Mouse (Mus musculus): ENCODE data around the gene Olfr1036.
"Not testable (repeated sequence)": the region's sequence is repeated elsewhere in the genome, so short reads cannot be mapped to it uniquely, and the experiment has no call there.

Gene Olfr1036

GRCm38 (mm10) chr2:86073692-86074091, at the start of gene Olfr1036:
Gene Olfr1036 (plus strand): TSS chr2:86073992.
- in situ Hi-C loops (cut with MboI, MseI): not testable (repeated sequence)

DNA sequence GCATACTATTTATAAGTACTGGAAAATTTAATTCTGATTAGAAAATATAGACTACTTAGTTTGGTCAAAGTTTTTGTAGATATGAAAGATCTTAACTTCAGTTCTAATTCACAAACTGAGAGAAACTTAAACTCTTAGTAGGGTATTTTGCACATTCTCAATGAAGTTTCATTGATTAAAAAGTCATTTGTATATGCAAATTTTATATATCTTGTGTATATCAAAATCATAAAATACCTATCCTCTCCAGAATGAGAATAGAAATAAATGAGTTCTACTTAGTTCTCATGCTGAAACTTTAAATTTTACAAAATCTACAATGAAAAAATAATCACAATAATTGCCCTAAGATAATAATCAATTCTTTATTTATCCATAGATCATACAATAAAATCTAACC, 28.2 kb upstream of the Olfr1036 start, which contains the start of gene Olfr1034:
Olfr1034 (plus strand) TSS at position 301 of the 400 bp plus-strand sequence.
- in situ Hi-C loops (cut with MboI, MseI): no loop called here

DNA sequence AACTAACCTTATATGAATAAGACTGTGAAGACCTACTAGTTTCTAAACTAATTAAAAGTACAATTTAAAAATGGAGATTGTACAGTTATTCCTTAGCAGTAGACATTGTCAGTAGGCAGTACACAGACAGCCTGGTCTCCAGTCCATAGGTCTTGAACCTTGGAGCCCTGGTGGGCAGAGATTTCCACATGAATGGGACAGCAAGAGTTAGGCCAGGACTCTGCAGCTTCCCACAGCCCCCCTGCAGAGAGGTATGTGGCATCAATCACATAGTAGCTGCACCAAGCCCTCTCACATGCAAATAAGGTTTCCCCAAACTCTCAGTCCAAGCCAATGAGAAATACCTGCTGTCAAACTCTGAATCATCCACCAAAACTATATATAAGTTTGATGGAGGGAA, 23.0 kb upstream of the Olfr1036 start:
- in situ Hi-C loops (cut with MboI, MseI): not testable (repeated sequence)

GRCm38 (mm10) chr2:86063766-86064165, 10.0 kb upstream of the Olfr1036 start:
- in situ Hi-C loops (cut with MboI, MseI): not testable (repeated sequence)

DNA sequence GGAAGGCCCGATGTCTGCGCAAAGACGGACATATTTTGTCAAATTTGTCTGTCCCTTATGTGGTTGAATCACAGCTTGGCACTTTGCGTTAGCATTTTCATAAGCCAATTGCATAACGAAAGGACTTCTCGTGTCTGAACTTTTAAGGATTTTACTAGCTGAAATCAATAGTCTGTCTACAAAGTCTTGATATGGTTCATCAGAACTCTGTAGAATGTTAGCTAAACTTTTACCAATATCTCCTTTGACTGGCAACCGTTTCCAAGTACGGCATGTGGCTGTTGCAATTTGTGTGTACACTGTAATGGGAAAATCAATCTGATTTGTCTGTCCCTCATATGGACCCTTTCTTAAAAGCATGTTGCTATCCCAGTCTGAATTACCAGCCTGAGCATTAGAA, 3.6 kb upstream of the Olfr1036 start:
- in situ Hi-C loops (cut with MboI, MseI): no loop called here

DNA sequence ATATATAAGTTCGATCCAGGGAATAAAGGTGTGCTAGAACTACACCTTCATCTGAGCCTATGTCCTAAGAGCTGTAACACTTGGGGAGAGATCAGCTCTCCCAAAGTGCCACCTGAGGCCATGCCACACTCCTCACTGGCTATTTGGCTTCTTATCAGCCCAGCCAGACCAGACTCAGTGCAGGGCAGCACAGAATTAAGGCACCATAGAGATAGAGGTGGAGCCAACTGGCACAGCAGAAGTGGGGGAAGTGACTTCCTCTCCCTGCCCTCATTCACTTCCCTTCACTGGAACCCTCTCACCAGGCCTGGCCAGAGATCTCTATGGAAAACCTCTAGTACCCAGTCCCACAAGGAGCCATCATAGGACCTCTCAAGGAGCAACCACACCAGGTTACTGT, 6.7 kb downstream of the Olfr1036 start:
- in situ Hi-C loops (cut with MboI, MseI): not testable (repeated sequence)

DNA sequence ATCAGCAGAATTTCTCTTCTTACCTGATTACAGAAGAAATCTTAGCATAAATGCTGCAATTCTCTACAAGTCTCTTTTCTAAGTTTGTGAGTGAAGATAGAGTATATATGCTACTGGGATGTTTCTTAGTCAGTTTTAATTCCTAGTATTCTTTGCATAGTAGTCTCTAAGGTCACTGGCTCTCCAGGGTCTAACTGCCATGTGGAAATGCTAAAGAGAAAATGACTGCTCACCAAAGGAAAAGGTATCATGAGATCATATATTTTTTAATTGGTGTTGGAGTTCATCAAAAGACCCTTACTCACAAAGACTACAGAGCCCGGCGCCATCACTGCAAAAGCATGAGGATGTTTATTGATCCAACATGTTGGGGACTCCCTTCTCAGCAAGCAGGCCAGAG, 13.5 kb downstream of the Olfr1036 start, which contains the start of gene Olfr1037:
Olfr1037 (minus strand) TSS at position 101 of the 400 bp plus-strand sequence.
- in situ Hi-C loops (cut with MboI, MseI): no loop called here
